Comparison of ENCODE assay signal across 14 mouse cellular contexts in genomic region chr2:24952537-24953055, GRCm38 (mm10).
"Had no signal": no experiment of that assay in that cellular context is flagged by ENCODE, and none has a peak within 500 bp of the region (broad histone marks: within the 10 kb centered on the region; RNA-seq: fewer than 3 reads in every experiment).

No protein-coding gene starts in this region.

- ATAC-seq: intestine, embryonic 15.5 days; midbrain, embryonic 13.5 days had no signal

- DNase-seq: kidney, adult 18-20 months; kidney, postnatal 10 days; lung, embryonic 14.5 days; lung, postnatal 14 days; right cerebral cortex, postnatal 4 days; spleen, adult 18-20 months; thymus, adult 18-20 months; thymus, postnatal 14 days had no signal

- H3K4me2 ChIP-seq: intestine, embryonic 15.5 days; limb, embryonic 15.5 days; lung, embryonic 14.5 days; midbrain, embryonic 13.5 days; neural tube, embryonic 15.5 days had no signal

- H3K4me3 ChIP-seq: intestine, embryonic 15.5 days; limb, embryonic 15.5 days; midbrain, embryonic 13.5 days; myocyte; neural tube, embryonic 15.5 days had no signal

- H3K27me3 ChIP-seq: intestine, embryonic 15.5 days; limb, embryonic 15.5 days; neural tube, embryonic 15.5 days had no signal

- H3K9ac ChIP-seq: intestine, embryonic 15.5 days; limb, embryonic 15.5 days; lung, embryonic 14.5 days; midbrain, embryonic 13.5 days; neural tube, embryonic 15.5 days had no signal

- H3K27ac ChIP-seq: intestine, embryonic 15.5 days; limb, embryonic 15.5 days; macrophage; midbrain, embryonic 13.5 days; neural tube, embryonic 15.5 days had no signal

- H3K9me3 ChIP-seq: intestine, embryonic 15.5 days; limb, embryonic 15.5 days; midbrain, embryonic 13.5 days; neural tube, embryonic 15.5 days had no signal
